Mouse (Mus musculus): ENCODE results near the gene Cilp. TPM values are rescaled to one million over a fixed set of nuclear protein-coding genes. Genes with fewer than 3 reads are reported as not detected.

Cilp gene
- total RNA-seq, 1 experiment, result 0.09 TPM

DNA sequence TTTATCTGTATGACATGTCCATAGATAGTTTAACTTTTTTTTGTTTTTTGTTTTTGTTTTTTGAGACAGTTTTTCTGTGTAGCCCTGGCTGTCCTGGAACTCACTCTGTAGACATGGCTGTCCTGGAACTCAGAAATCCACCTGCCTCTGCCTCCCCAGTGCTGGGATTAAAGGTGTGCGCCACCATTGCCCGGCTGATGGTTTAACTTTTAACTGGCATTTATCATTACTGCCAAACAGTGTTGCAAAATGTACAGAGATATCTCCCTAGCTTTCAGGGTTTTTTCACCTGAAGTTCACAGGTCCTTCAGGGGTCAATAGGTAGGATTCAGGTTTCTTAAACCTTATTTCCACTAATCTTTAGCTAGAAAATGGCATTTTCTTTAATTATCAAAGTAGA lies 32.1 kb downstream of the Cilp start:
- TF ChIP-seq CHD2 (IDR thresholded peaks at IDR 0.05; ENCODE audit: low read depth, low read length), result no peak
- no peak for TF ChIP-seq ZC3H11A (IDR thresholded peaks at IDR 0.05; ENCODE audit: borderline replicate concordance, low read depth, low read length)
- TF ChIP-seq MAFK (IDR thresholded peaks at IDR 0.05; ENCODE audit: insufficient read depth, low read depth, low read length), result no peak
- no peak for TF ChIP-seq HCFC1 (IDR thresholded peaks at IDR 0.05; ENCODE audit: borderline replicate concordance, insufficient read depth, low read length)
- TF ChIP-seq ZNF384 (IDR thresholded peaks at IDR 0.05; ENCODE audit: low read depth, low read length), result no peak
- in situ Hi-C loops (cut with MboI; ENCODE audit: low sequenced_read_pairs in 2 of 2, unreplicated experiment in 2 of 2), result no loop called here
- peaks cover 0 to 2% of the 10 kb centered on the region in 2 experiments; a peak in 1 of 4 replicates for H3K4me1 ChIP-seq (ENCODE audit: control insufficient read depth in 2 of 2, insufficient read depth in 2 of 2, low read length in 2 of 2, poor library complexity in 1 of 2)
- H3K36me3 ChIP-seq (ENCODE audit: control insufficient read depth, insufficient read depth, low read length, poor library complexity, severe bottlenecking), result no peaks in the 10 kb centered on the region
- DNase-seq (ENCODE audit: low read depth, low spot score), result no peak
- H3K9ac ChIP-seq (ENCODE audit: insufficient read depth, low read depth, low read length, poor library complexity, severe bottlenecking), result no peak overlapping the region
- no peak overlapping the region for H3K4me3 ChIP-seq (ENCODE audit: insufficient read depth in 1 of 2, low read depth in 1 of 2, low read length in 2 of 2, poor library complexity in 1 of 2, severe bottlenecking in 1 of 2)
- H3K27ac ChIP-seq (ENCODE audit: insufficient read depth, low read depth, low read length, poor library complexity, severe bottlenecking), result no peak overlapping the region
- no peaks in the 10 kb centered on the region for H3K9me3 ChIP-seq (ENCODE audit: control insufficient read depth, insufficient read depth, low read depth, low read length)

DNA sequence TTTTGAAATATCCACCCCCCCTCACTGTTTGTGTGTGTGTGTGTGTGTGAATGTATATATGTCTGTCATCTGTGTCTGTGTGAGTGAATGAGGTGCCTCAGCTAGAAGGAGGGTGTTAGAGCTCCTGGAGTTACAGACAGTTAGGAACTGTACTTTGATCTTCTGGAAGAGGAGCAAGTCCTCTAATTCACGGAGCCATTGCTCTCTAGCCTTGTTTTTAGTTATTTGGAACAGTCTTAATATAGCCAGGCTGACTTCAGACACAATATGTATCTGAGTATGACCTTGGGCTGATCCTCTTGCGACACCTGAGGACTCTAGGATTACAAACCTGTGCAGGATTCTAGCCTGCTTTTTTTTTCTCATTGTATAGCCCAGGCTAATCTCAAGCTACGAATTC lies 33.8 kb downstream of the Cilp start:
- no peaks in the 10 kb centered on the region for H3K9me3 ChIP-seq (ENCODE audit: control insufficient read depth, insufficient read depth, low read depth, low read length)

DNA sequence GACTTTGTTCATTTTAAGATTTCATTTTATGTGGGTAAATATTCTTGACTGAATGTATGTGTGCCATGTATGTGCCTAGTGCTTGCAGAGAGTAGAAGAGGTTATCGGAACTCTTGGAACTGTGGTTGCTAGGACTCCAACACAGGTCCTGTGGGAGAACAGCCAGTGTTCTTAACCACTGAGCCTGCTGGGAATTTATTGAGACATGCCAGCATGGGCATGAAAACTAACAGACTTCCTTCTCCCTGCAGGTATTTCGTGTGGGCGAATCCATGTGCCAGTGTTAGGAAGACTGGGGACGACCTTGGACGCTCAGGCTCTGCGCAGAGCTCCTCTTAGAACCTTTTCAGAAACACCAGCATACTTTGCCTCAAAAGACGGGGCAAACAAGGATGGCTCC lies 34.7 kb downstream of the Cilp start:
- DNase-seq (ENCODE audit: low read depth, low spot score), result no peak
- in situ Hi-C loops (cut with MboI; ENCODE audit: low sequenced_read_pairs in 2 of 2, unreplicated experiment in 2 of 2), result no loop called here
- H3K27ac ChIP-seq (ENCODE audit: insufficient read depth, low read depth, low read length, poor library complexity, severe bottlenecking), result no peak overlapping the region
- no peak for TF ChIP-seq ZNF384 (IDR thresholded peaks at IDR 0.05; ENCODE audit: low read depth, low read length)
- TF ChIP-seq ZC3H11A (IDR thresholded peaks at IDR 0.05; ENCODE audit: borderline replicate concordance, low read depth, low read length), result no peak
- TF ChIP-seq CHD2 (IDR thresholded peaks at IDR 0.05; ENCODE audit: low read depth, low read length), result no peak
- no peak overlapping the region for H3K9ac ChIP-seq (ENCODE audit: insufficient read depth, low read depth, low read length, poor library complexity, severe bottlenecking)
- H3K4me1 ChIP-seq (ENCODE audit: control insufficient read depth in 2 of 2, insufficient read depth in 2 of 2, low read length in 2 of 2, poor library complexity in 1 of 2), result no peaks in the 10 kb centered on the region
- H3K9me3 ChIP-seq (ENCODE audit: control insufficient read depth, insufficient read depth, low read depth, low read length), result no peaks in the 10 kb centered on the region
- no peaks in the 10 kb centered on the region for H3K36me3 ChIP-seq (ENCODE audit: control insufficient read depth, insufficient read depth, low read length, poor library complexity, severe bottlenecking)
- no peak overlapping the region for H3K4me3 ChIP-seq (ENCODE audit: insufficient read depth in 1 of 2, low read depth in 1 of 2, low read length in 2 of 2, poor library complexity in 1 of 2, severe bottlenecking in 1 of 2)

More for the DNA sequence above, 33.8 kb downstream of the Cilp start:
- H3K27ac ChIP-seq (ENCODE audit: insufficient read depth, low read depth, low read length, poor library complexity, severe bottlenecking), result no peak overlapping the region
- H3K4me1 ChIP-seq (ENCODE audit: control insufficient read depth in 2 of 2, insufficient read depth in 2 of 2, low read length in 2 of 2, poor library complexity in 1 of 2), result no peaks in the 10 kb centered on the region
- H3K36me3 ChIP-seq (ENCODE audit: control insufficient read depth, insufficient read depth, low read length, poor library complexity, severe bottlenecking), result no peaks in the 10 kb centered on the region
- no peak overlapping the region for H3K9ac ChIP-seq (ENCODE audit: insufficient read depth, low read depth, low read length, poor library complexity, severe bottlenecking)
- no peak for DNase-seq (ENCODE audit: low read depth, low spot score)
- in situ Hi-C loops (cut with MboI; ENCODE audit: low sequenced_read_pairs in 2 of 2, unreplicated experiment in 2 of 2), result no loop called here
- no peak for TF ChIP-seq ZC3H11A (IDR thresholded peaks at IDR 0.05; ENCODE audit: borderline replicate concordance, low read depth, low read length)
- no peak for TF ChIP-seq ZNF384 (IDR thresholded peaks at IDR 0.05; ENCODE audit: low read depth, low read length)
- TF ChIP-seq CHD2 (IDR thresholded peaks at IDR 0.05; ENCODE audit: low read depth, low read length), result no peak
- TF ChIP-seq MAFK (IDR thresholded peaks at IDR 0.05; ENCODE audit: insufficient read depth, low read depth, low read length), result no peak
- no peak for TF ChIP-seq HCFC1 (IDR thresholded peaks at IDR 0.05; ENCODE audit: borderline replicate concordance, insufficient read depth, low read length)
- H3K4me3 ChIP-seq (ENCODE audit: insufficient read depth in 1 of 2, low read depth in 1 of 2, low read length in 2 of 2, poor library complexity in 1 of 2, severe bottlenecking in 1 of 2), result no peak overlapping the region

DNA sequence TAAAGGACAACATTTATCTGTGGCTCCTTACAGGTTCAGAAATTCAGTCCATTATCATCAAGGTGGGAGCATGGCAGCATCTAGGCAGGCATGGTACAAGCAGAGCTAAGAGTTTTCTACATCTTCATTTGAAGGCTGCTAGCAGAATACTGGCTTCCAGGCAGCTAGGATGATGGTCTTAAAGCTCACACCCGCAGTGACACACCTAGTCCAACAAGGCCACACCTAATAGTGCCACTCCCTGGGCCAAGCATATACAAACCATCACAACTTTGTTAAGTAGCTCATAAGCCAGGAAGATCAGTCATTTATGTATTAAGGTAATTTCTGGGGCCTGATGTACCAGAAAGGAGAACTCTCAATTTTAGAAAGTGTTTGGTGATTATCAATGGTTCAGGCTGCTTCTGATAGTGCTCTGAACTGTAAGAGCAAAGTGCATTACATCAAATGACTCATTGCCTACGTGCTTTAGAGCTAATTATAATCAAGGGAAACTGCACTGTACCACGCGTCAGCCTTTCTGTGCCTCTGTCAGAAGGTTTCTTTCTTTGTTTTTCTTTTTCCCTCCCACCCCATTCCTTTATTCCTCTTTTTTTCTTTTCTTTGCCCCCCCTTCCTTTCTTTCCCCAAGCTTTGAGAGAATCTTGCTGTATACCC lies 37.5 kb downstream of the Cilp start:
- H3K4me1 ChIP-seq (ENCODE audit: control insufficient read depth in 2 of 2, insufficient read depth in 2 of 2, low read length in 2 of 2, poor library complexity in 1 of 2), result no peaks in the 10 kb centered on the region
- in situ Hi-C loops (cut with MboI; ENCODE audit: low sequenced_read_pairs in 2 of 2, unreplicated experiment in 2 of 2), result no loop called here
- no peak for TF ChIP-seq CHD2 (IDR thresholded peaks at IDR 0.05; ENCODE audit: low read depth, low read length)
- no peak for TF ChIP-seq ZC3H11A (IDR thresholded peaks at IDR 0.05; ENCODE audit: borderline replicate concordance, low read depth, low read length)
- TF ChIP-seq ZNF384 (IDR thresholded peaks at IDR 0.05; ENCODE audit: low read depth, low read length), result no peak
- no peak for TF ChIP-seq HCFC1 (IDR thresholded peaks at IDR 0.05; ENCODE audit: borderline replicate concordance, insufficient read depth, low read length)
- no peak for TF ChIP-seq MAFK (IDR thresholded peaks at IDR 0.05; ENCODE audit: insufficient read depth, low read depth, low read length)
- no peak for DNase-seq (ENCODE audit: low read depth, low spot score)
- H3K9me3 ChIP-seq (ENCODE audit: control insufficient read depth, insufficient read depth, low read depth, low read length), result no peaks in the 10 kb centered on the region
- no peaks in the 10 kb centered on the region for H3K36me3 ChIP-seq (ENCODE audit: control insufficient read depth, insufficient read depth, low read length, poor library complexity, severe bottlenecking)
- no peak overlapping the region for H3K9ac ChIP-seq (ENCODE audit: insufficient read depth, low read depth, low read length, poor library complexity, severe bottlenecking)
- no peak overlapping the region for H3K27ac ChIP-seq (ENCODE audit: insufficient read depth, low read depth, low read length, poor library complexity, severe bottlenecking)
- no peak overlapping the region for H3K4me3 ChIP-seq (ENCODE audit: insufficient read depth in 1 of 2, low read depth in 1 of 2, low read length in 2 of 2, poor library complexity in 1 of 2, severe bottlenecking in 1 of 2)

DNA sequence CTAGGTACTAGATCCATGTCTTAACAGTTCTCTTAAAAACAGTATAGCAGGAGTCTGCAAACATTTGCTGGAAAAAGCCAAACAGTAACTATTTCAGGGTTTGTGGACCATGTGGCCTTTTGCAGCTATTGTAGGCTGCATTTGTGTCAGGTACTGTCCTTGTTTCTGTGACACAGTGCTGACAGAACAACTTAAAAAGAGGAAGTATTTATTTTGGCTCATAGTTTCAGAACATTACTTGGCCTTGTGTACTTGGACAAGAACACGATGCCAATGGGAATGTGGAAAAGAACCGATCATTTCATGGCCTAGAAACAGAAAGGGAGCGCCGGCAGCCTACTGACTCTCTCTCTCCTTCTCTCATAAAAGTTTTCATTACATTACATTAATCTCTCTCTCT lies 38.6 kb downstream of the Cilp start:
- in situ Hi-C loops (cut with MboI; ENCODE audit: low sequenced_read_pairs in 2 of 2, unreplicated experiment in 2 of 2), result no loop called here
- H3K27ac ChIP-seq (ENCODE audit: insufficient read depth, low read depth, low read length, poor library complexity, severe bottlenecking), result no peak overlapping the region
- TF ChIP-seq CHD2 (IDR thresholded peaks at IDR 0.05; ENCODE audit: low read depth, low read length), result no peak
- H3K4me1 ChIP-seq (ENCODE audit: control insufficient read depth in 2 of 2, insufficient read depth in 2 of 2, low read length in 2 of 2, poor library complexity in 1 of 2), result no peaks in the 10 kb centered on the region
- H3K9me3 ChIP-seq (ENCODE audit: control insufficient read depth, insufficient read depth, low read depth, low read length), result no peaks in the 10 kb centered on the region
- no peak overlapping the region for H3K9ac ChIP-seq (ENCODE audit: insufficient read depth, low read depth, low read length, poor library complexity, severe bottlenecking)
- peaks cover 2% of the 10 kb centered on the region; the same call in 1 of the 2 replicates for H3K36me3 ChIP-seq (ENCODE audit: control insufficient read depth, insufficient read depth, low read length, poor library complexity, severe bottlenecking)
- DNase-seq (ENCODE audit: low read depth, low spot score), result no peak
- no peak overlapping the region for H3K4me3 ChIP-seq (ENCODE audit: insufficient read depth in 1 of 2, low read depth in 1 of 2, low read length in 2 of 2, poor library complexity in 1 of 2, severe bottlenecking in 1 of 2)
